Mouse (Mus musculus): ENCODE results near the gene Lrrc9. TPM values are rescaled to one million over a fixed set of nuclear protein-coding genes. Genes with fewer than 3 reads are reported as not detected.

Lrrc9 gene
- polyA plus RNA-seq, 1 experiment from 2014 or later = 0.20 TPM

DNA sequence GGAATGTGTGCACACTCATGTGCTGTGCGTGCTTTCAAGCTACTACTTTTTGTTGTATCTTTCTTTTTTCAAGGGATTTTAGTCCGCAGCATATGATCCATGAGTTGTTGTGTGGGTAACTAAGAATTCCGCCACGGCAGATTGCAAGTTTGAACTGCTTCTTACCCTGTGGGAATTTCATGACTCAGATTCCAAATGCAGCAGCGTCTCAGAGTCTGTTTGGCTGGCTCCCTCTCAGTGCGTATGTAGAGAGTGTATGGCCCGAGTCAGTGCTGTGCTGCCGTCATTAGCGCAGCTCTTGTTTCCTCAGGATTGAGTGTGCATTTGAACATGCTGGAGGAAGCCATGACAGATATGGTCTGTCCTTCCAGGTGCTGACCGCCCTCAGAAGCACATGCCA, 96.9 kb downstream of the Lrrc9 start:
- 94% methylated on average over 10 of the region's 10 CpGs for WGBS
- Histone ChIP-seq H3K4me1 (ENCODE audit: insufficient read depth, low read length) (peaks cover 3% of the 10 kb centered on the region; the same call in 1 of the 2 replicates), H3K27me3 (ENCODE audit: insufficient read depth, low read length) (no peaks in the 10 kb centered on the region), H3K4me3 (ENCODE audit: low read length) (no peak overlapping the region), H3K27ac (ENCODE audit: low read length) (no peak overlapping the region), H3K9me3 (ENCODE audit: low read length) (no peaks in the 10 kb centered on the region), H3K9ac (replicated peaks; ENCODE audit: low read length) (no peak overlapping the region), H3K4me2 (replicated peaks; ENCODE audit: low read depth, low read length) (no peak overlapping the region), H3K36me3 (ENCODE audit: insufficient read depth, low read length) (peaks cover 6% of the 10 kb centered on the region; the same call in 1 of the 2 replicates)
- ATAC-seq (ENCODE audit: low FRiP score, low TSS enrichment) = no peak

DNA sequence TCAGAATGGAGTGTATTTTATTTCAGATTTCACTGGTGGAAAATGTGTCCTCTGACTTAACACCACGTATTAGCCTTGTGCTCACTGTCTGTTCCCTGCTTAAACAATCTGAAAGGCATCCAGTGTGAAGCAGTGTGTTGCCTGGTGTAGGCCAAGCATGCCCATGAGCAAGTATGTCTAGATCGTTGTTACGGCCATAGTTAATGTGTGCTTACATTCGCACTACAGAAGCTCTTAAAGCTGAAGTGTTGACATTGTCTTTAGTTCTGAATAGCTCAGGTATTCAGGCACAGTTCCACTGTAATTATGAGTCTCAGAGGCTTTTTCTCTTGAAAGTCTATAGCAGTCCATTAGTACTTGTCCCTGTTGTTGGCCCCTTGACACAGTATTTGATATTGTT, 112.7 kb downstream of the Lrrc9 start:
- Histone ChIP-seq H3K9me3 (ENCODE audit: low read length) (no peaks in the 10 kb centered on the region), H3K4me1 (ENCODE audit: insufficient read depth, low read length) (no peaks in the 10 kb centered on the region), H3K9ac (replicated peaks; ENCODE audit: low read length) (no peak overlapping the region), H3K27me3 (ENCODE audit: insufficient read depth, low read length) (no peaks in the 10 kb centered on the region), H3K4me3 (ENCODE audit: low read length) (no peak overlapping the region), H3K27ac (ENCODE audit: low read length) (no peak overlapping the region), H3K36me3 (ENCODE audit: insufficient read depth, low read length) (no peaks in the 10 kb centered on the region), H3K4me2 (replicated peaks; ENCODE audit: low read depth, low read length) (no peak overlapping the region)
- no peak for ATAC-seq (ENCODE audit: low FRiP score, low TSS enrichment)
- WGBS = 72% methylated on average over 4 of the region's 4 CpGs

DNA sequence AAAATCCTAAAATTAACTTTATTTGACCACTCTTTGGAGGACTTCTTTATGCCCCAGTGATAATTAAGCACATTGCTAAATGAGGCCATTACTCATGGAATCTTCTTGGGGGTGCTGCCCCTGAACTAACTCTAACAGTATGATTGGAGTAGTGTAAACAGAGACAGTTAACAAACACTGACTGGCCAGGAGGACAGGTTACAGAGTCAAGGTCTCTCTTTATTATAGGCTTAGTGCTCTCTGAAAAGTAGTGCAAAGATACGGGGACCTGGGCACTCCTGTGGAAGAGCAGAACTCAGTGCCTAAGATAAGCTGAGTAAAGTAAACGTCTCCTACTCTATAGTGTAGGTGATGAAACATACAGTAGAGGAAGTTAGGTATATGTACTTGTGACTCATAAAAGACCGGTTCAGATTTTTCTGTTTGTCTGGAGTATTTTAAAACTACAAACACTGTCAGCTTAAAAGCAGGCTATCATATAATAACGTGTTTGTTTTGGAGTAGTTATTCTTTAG, 122.7 kb downstream of the Lrrc9 start:
- Histone ChIP-seq H3K4me3 (ENCODE audit: low read length) (no peak overlapping the region), H3K4me2 (replicated peaks; ENCODE audit: low read depth, low read length) (no peak overlapping the region), H3K36me3 (ENCODE audit: insufficient read depth, low read length) (no peaks in the 10 kb centered on the region), H3K4me1 (ENCODE audit: insufficient read depth, low read length) (no peaks in the 10 kb centered on the region), H3K9ac (replicated peaks; ENCODE audit: low read length) (no peak overlapping the region), H3K9me3 (ENCODE audit: low read length) (no peaks in the 10 kb centered on the region), H3K27ac (ENCODE audit: low read length) (no peak overlapping the region), H3K27me3 (ENCODE audit: insufficient read depth, low read length) (no peaks in the 10 kb centered on the region)
- no peak for ATAC-seq (ENCODE audit: low FRiP score, low TSS enrichment)
- 88% methylated on average over 4 of the region's 4 CpGs for WGBS

Small RNA genes lying within 50 kb of the gene (microRNA-seq; reads per million reads assigned to microRNA genes)
- not detected for gene Gm44392

Other genes starting within 250 kb of the Lrrc9 start
- gene Rtn1, start 32.8 kb upstream of the Lrrc9 start, polyA plus RNA-seq (2015; fragmentation: Nextera tagmentation; extraction: Ambion mirVana) = 9.4 and 15.4 TPM in 2 replicates
- gene Pcnx4, start 94.5 kb downstream of the Lrrc9 start, polyA plus RNA-seq (2015; fragmentation: Nextera tagmentation; extraction: Ambion mirVana) = 10.0 and 10.5 TPM in 2 replicates
- gene Gm4756, start 207.8 kb downstream of the Lrrc9 start, polyA plus RNA-seq (2015; fragmentation: Nextera tagmentation; extraction: Ambion mirVana) = not detected in 2 replicates
- gene Dhrs7, start 223.0 kb downstream of the Lrrc9 start, polyA plus RNA-seq (2015; fragmentation: Nextera tagmentation; extraction: Ambion mirVana) = 12.1 and 13.7 TPM in 2 replicates